Mouse (Mus musculus) heart, adult 2 months (tissue): ENCODE results near the gene Gm11146. TPM values are rescaled to one million over a fixed set of nuclear protein-coding genes. Genes with fewer than 3 reads are reported as not detected.

Experiments used
- DNase-seq, 2 experiments: peaks; one replicate each; pipeline ENCODE4 v3.0.0; 2021
- H3K27ac ChIP-seq: fragments of 200-600 bp; 2 replicates; pipeline ENCODE4 v1.8.1; 2022
- H3K27me3 ChIP-seq: fragments of 200-500 bp; 2 replicates; pipeline ENCODE4 v1.6.1; 2012; ENCODE audit warnings: mild to moderate bottlenecking, low read length, inconsistent platforms, mixed read lengths; ENCODE audit not compliant: control insufficient read depth, insufficient read depth
- H3K36me3 ChIP-seq: fragments of 200-500 bp; 2 replicates; pipeline ENCODE4 v1.6.1; 2012; ENCODE audit warnings: low read length, inconsistent platforms; ENCODE audit not compliant: control insufficient read depth, insufficient read depth
- H3K4me1 ChIP-seq: fragments of 200-500 bp; 2 replicates; pipeline ENCODE4 v1.6.1; 2011; ENCODE audit warnings: low read length; ENCODE audit not compliant: control insufficient read depth, insufficient read depth
- H3K4me3 ChIP-seq: fragments of 200-600 bp; 2 replicates; pipeline ENCODE4 v1.8.1; 2022
- H3K79me2 ChIP-seq: fragments of 200-500 bp; replicated peaks from 2 replicates; pipeline ENCODE4 v1.6.1; 2012; ENCODE audit warnings: mild to moderate bottlenecking, inconsistent platforms, low read length, moderate library complexity, mixed read lengths; ENCODE audit not compliant: control insufficient read depth, insufficient read depth
- H3K9ac ChIP-seq: fragments of 200-500 bp; 2 replicates; pipeline ENCODE4 v1.6.1; 2012; ENCODE audit warnings: low read depth, mild to moderate bottlenecking, control low read depth, inconsistent platforms, low read length, mixed read lengths
- CTCF ChIP-seq: fragments of 200-600 bp; IDR thresholded peaks from 2 replicates; pipeline ENCODE4 v1.8.1; 2022; ENCODE audit warnings: antibody characterized with exemption, mild to moderate bottlenecking, moderate library complexity
- EP300 ChIP-seq: fragments of 200-500 bp; IDR thresholded peaks from 2 replicates; pipeline ENCODE4 v1.6.1; 2011; ENCODE audit warnings: low read depth, low read length, control low read depth; ENCODE audit not compliant: insufficient read depth
- POLR2A ChIP-seq: fragments of 200-500 bp; IDR thresholded peaks from 2 replicates; pipeline ENCODE4 v1.6.1; 2011; ENCODE audit warnings: mild to moderate bottlenecking, low read depth, low read length, control low read depth; ENCODE audit not compliant: insufficient read depth
- WGBS: fragments of 180-500 bp; shearing (Covaris S2); methylation state at CpG from one replicate; pipeline ENCODE4 v1.1.7; 2018; 5-methylcytosine and 5-hydroxymethylcytosine counted together
- intact Hi-C: fragments of 180-260 bp; cut with DNase I; formaldehyde crosslinking; loops from one replicate; pipeline ENCODE4 v1.15.1; 2025
- long read RNA-seq: library from polyadenylated mRNA; stranded (forward); transcript quantifications from one replicate; pipeline ENCODE4 v2.0.0, GENCODE M21; 2021
- polyA plus RNA-seq: library from polyadenylated mRNA; depleted of rRNA; stranded (reverse); fragments of >200 nt; gene quantifications from 2 replicates; pipeline ENCODE4 v1.2.3, GENCODE M21; 2012; rRNA removed
- total RNA-seq, 2 experiments: library from RNA; stranded (reverse); gene quantifications; 2 replicates each; pipeline ENCODE4 v1.2.3; 2021

The Gm11146 gene
- total RNA-seq = not detected
- not detected in 2 replicates for polyA plus RNA-seq
- long read RNA-seq = 0 reads

- Histone ChIP-seq H3K9ac (no peak within 1 kb of the TSS), H3K79me2 (no peaks in the 10 kb centered on the region), H3K36me3 (peaks cover 1% of the 10 kb centered on the region; the same call in 1 of the 2 replicates), H3K4me3 (no peak within 1 kb of the TSS), H3K27me3 (no peaks in the 10 kb centered on the region), H3K27ac (no peak within 1 kb of the TSS), H3K4me1 (peaks cover under 1% of the 10 kb centered on the region)
- intact Hi-C loops = no loop called here
- TF ChIP-seq CTCF = no peak
- no peak for TF ChIP-seq POLR2A
- no peak for TF ChIP-seq EP300
- no peak for DNase-seq
- 79% methylated on average over 1 of the region's 1 CpGs for WGBS
Measured at GRCm38 (mm10) chr16:77601994-77602393, at the start of gene Gm11146. Gm11146 (minus strand) TSS chr16:77602094.

GRCm38 (mm10) chr16:77650596-77650995 is 48.7 kb upstream of the Gm11146 start:
- Histone ChIP-seq H3K9ac (no peak overlapping the region), H3K36me3 (no peaks in the 10 kb centered on the region), H3K4me3 (no peak overlapping the region), H3K27ac (no peak overlapping the region), H3K79me2 (no peaks in the 10 kb centered on the region), H3K27me3 (no peaks in the 10 kb centered on the region), H3K4me1 (no peaks in the 10 kb centered on the region)
- WGBS = 90% methylated on average over 1 of the region's 1 CpGs
- DNase-seq = no peak
- intact Hi-C loops = no loop called here
- TF ChIP-seq EP300 = no peak

GRCm38 (mm10) chr16:77649006-77649405 is 47.1 kb upstream of the Gm11146 start:
- H3K4me3 ChIP-seq = no peak overlapping the region
- TF ChIP-seq EP300 (no peak), POLR2A (no peak), CTCF (no peak)
- no peak for DNase-seq
- WGBS = 80% methylated on average over 2 of the region's 2 CpGs
- H3K27me3 ChIP-seq = no peaks in the 10 kb centered on the region
- H3K9ac ChIP-seq = no peak overlapping the region
- H3K27ac ChIP-seq = no peak overlapping the region
- no peaks in the 10 kb centered on the region for H3K79me2 ChIP-seq
- H3K4me1 ChIP-seq = no peaks in the 10 kb centered on the region; the same call in 1 of the 2 replicates
- intact Hi-C loops = no loop called here
- H3K36me3 ChIP-seq = no peaks in the 10 kb centered on the region

- WGBS = 81% methylated on average over 2 of the region's 2 CpGs
Measured at GRCm38 (mm10) chr16:77648181-77648580, 46.3 kb upstream of the Gm11146 start.

GRCm38 (mm10) chr16:77646146-77646545 is 44.3 kb upstream of the Gm11146 start:
- Histone ChIP-seq H3K4me1 (no peaks in the 10 kb centered on the region; the same call in none of the 2 replicates), H3K27me3 (no peaks in the 10 kb centered on the region), H3K79me2 (no peaks in the 10 kb centered on the region), H3K4me3 (no peak overlapping the region), H3K27ac (no peak overlapping the region), H3K9ac (no peak overlapping the region), H3K36me3 (no peaks in the 10 kb centered on the region)
- WGBS = 79% methylated on average over 7 of the region's 7 CpGs
- intact Hi-C loops = no loop called here
- TF ChIP-seq EP300 (no peak), CTCF (no peak), POLR2A (no peak)
- no peak for DNase-seq

More at GRCm38 (mm10) chr16:77648181-77648580, 46.3 kb upstream of the Gm11146 start:
- Histone ChIP-seq H3K9ac (no peak overlapping the region), H3K36me3 (no peaks in the 10 kb centered on the region), H3K4me1 (no peaks in the 10 kb centered on the region; the same call in none of the 2 replicates), H3K27me3 (no peaks in the 10 kb centered on the region), H3K4me3 (no peak overlapping the region), H3K27ac (no peak overlapping the region), H3K79me2 (no peaks in the 10 kb centered on the region)
- DNase-seq = no peak
- TF ChIP-seq POLR2A (no peak), EP300 (no peak), CTCF (no peak)
- intact Hi-C loops = no loop called here

GRCm38 (mm10) chr16:77644976-77645375 is 43.1 kb upstream of the Gm11146 start:
- Histone ChIP-seq H3K4me3 (no peak overlapping the region), H3K4me1 (no peaks in the 10 kb centered on the region; the same call in none of the 2 replicates), H3K27me3 (no peaks in the 10 kb centered on the region), H3K9ac (no peak overlapping the region), H3K79me2 (no peaks in the 10 kb centered on the region), H3K27ac (no peak overlapping the region), H3K36me3 (no peaks in the 10 kb centered on the region)
- intact Hi-C loops = loop anchor here (5.0 kb wide), 1 partner anchor 48 kb away; no protein-coding TSS in a partner anchor
- TF ChIP-seq POLR2A (no peak), CTCF (no peak), EP300 (no peak)
- DNase-seq = no peak
- WGBS = 85% methylated on average over 1 of the region's 1 CpGs
